Mouse (Mus musculus): ENCODE data around the gene Plgrkt. TPM values are rescaled to one million over a fixed set of nuclear protein-coding genes. Genes with fewer than 3 reads are reported as not detected.

The Plgrkt gene
- total and polyA plus RNA-seq, 2 experiments from 2014 or later: 53.5 to 55.6 TPM

DNA sequence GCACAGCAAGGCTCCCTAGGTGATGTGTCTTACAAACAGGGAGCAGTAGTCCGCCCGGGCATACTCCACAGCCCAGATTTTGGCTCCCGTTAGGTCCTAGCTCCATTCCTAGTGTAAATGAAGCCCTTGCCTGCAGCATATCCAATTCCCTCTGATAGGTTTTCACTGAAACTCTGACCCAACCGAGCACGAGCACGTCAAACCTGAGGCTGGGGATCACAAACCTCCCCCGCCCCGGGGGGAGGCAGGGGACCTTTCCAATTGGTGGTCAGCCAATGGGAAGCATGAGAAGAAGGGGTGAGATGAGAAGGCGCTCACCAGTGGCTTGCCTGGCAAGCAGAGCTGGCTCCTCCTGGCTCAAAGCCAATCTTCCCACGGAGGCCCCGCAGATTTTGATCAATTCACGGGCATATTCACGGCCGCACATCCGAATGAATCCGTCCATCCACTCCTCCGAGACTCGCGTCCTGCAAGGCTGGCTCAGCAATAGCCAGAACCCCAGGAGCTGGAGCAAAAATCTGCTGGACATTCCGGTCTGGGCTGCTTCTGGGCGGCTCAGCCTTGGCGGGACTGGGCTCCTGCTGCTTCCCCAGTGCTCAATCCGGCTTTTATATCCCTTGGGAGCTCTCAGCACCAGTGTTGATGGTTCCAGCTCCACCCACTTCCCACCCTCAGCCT is 33.0 kb downstream of the Plgrkt start, which contains the start of gene Rln1:
TSS of gene Rln1 (minus strand) at position 603 of the 678 bp plus-strand sequence.
- H3K4me3 ChIP-seq (ENCODE audit: low read depth, low read length): peak within 1 kb of the TSS; percentile 56
- H3K4me2 ChIP-seq (ENCODE audit: low read depth, low read length): peak within 1 kb of the TSS; percentile 86
- peak; percentile 79; the same call in 1 of the 2 replicates for ATAC-seq (ENCODE audit: insufficient read depth, low read depth)
- H3K9ac ChIP-seq (replicated peaks; ENCODE audit: low read depth, low read length): peak within 1 kb of the TSS; percentile 60
- H3K4me1 ChIP-seq (ENCODE audit: control insufficient read depth, insufficient read depth): 0 out of 2 replicates have a peak, but pooled peaks cover 6% of the 10 kb centered on the region
- DNase-seq (ENCODE audit: low spot score): peak; percentile 30
- H3K9me3 ChIP-seq (replicated peaks; ENCODE audit: control insufficient read depth, low read length): no peaks in the 10 kb centered on the region
- 4% methylated on average over 23 of the region's 23 CpGs for WGBS
- no peaks in the 10 kb centered on the region for H3K27me3 ChIP-seq (ENCODE audit: control insufficient read depth, insufficient read depth, low read length)
- no peak within 1 kb of the TSS for H3K27ac ChIP-seq (ENCODE audit: low read depth)
- H3K36me3 ChIP-seq (replicated peaks; ENCODE audit: control insufficient read depth, insufficient read depth, low read length): no peaks in the 10 kb centered on the region
- TF ChIP-seq EP300 (IDR thresholded peaks at IDR 0.05; ENCODE audit: low read depth): no peak
- no peak for TF ChIP-seq CTCF (IDR thresholded peaks at IDR 0.05; ENCODE audit: low read depth)

DNA sequence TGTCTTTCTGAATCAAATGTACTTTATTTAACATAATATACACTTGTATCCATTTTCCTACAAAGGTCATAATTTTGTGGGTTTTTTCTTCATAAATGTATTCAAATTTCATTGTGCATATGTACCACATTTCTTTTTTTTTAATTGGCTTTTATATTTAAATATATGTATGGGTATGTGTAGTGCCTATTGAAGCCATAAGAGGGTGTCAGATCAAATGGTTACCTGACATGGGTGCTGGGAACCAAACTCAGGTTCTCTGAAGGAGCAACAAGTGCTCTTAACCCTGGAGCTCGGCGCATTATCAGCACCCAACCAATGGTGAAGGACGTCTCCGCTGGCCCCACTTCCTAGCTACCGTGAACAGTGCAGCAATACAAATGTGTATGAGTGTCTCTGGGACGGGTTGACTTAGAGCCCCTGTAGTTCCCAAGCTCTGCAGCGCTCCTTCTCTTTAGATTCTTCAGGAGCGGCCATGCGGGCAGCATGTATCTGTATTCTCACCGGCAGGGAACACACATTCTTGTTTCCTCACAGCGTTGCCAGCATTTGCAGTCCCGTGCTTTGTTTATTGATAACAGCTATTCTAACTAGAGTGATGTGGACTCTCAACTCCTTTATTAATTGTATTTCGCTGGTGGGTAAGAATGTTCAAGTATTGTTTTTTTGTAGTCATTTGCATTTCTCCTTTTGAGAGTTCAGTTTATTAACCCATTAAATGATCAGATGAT is 40.2 kb downstream of the Plgrkt start:
- Histone ChIP-seq H3K4me3 (ENCODE audit: low read depth, low read length) (no peak overlapping the region), H3K4me2 (ENCODE audit: low read depth, low read length) (no peak overlapping the region), H3K27me3 (ENCODE audit: control insufficient read depth, insufficient read depth, low read length) (0 out of 2 replicates have a peak, but pooled peaks cover 6% of the 10 kb centered on the region), H3K9me3 (replicated peaks; ENCODE audit: control insufficient read depth, low read length) (no peaks in the 10 kb centered on the region), H3K4me1 (ENCODE audit: control insufficient read depth, insufficient read depth) (no peaks in the 10 kb centered on the region), H3K9ac (replicated peaks; ENCODE audit: low read depth, low read length) (no peak overlapping the region), H3K27ac (ENCODE audit: low read depth) (no peak overlapping the region), H3K36me3 (replicated peaks; ENCODE audit: control insufficient read depth, insufficient read depth, low read length) (no peaks in the 10 kb centered on the region)
- TF ChIP-seq EP300 (IDR thresholded peaks at IDR 0.05; ENCODE audit: low read depth) (no peak), CTCF (IDR thresholded peaks at IDR 0.05; ENCODE audit: low read depth) (no peak)
- ATAC-seq (ENCODE audit: insufficient read depth, low read depth) (no peak), DNase-seq (ENCODE audit: low spot score) (no peak)
- WGBS: 72% methylated on average over 13 of the region's 13 CpGs

DNA sequence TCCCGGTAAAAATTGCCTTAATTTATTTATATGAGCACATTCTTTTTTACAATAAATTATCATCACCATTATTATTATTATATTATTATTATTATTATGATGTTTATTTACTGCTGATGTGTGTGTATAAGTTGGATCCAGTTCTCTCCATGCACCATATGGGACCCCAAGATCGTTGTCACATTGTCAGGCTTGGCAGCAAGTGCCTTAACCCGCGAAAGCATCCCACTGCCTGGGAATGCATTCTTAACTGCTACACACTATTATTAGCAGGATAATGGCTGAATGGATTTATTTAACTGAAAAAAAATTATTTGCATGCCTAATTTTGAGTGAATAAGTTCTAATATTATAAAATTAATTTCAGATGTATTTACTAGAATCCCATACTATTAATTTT is 40.8 kb downstream of the Plgrkt start:
- Histone ChIP-seq H3K4me1 (ENCODE audit: control insufficient read depth, insufficient read depth) (no peaks in the 10 kb centered on the region), H3K4me3 (ENCODE audit: low read depth, low read length) (no peak overlapping the region), H3K27ac (ENCODE audit: low read depth) (no peak overlapping the region), H3K4me2 (ENCODE audit: low read depth, low read length) (no peak overlapping the region), H3K9me3 (replicated peaks; ENCODE audit: control insufficient read depth, low read length) (no peaks in the 10 kb centered on the region), H3K9ac (replicated peaks; ENCODE audit: low read depth, low read length) (no peak overlapping the region), H3K27me3 (ENCODE audit: control insufficient read depth, insufficient read depth, low read length) (0 out of 2 replicates have a peak, but pooled peaks cover 6% of the 10 kb centered on the region), H3K36me3 (replicated peaks; ENCODE audit: control insufficient read depth, insufficient read depth, low read length) (no peaks in the 10 kb centered on the region)
- WGBS: 78% methylated on average over 4 of the region's 4 CpGs
- TF ChIP-seq CTCF (IDR thresholded peaks at IDR 0.05; ENCODE audit: low read depth) (no peak), EP300 (IDR thresholded peaks at IDR 0.05; ENCODE audit: low read depth) (no peak)
- no peak for DNase-seq (ENCODE audit: low spot score)
- no peak for ATAC-seq (ENCODE audit: insufficient read depth, low read depth)

DNA sequence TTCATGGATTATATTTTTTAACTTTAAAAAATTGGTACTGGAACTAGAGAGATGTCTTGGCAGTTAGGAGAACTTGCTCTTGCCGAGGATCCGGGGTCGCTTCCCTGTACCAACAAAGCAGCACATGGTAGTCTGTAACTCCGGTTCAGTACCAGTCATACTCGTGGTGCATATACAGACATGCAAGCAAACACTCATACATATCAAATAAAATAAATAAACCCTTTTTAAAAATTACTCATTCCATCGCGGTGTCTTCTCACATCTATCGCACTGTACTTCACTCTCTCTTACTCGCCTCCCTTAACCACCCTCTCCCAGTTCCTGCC is 41.4 kb downstream of the Plgrkt start:
- H3K36me3 ChIP-seq (replicated peaks; ENCODE audit: control insufficient read depth, insufficient read depth, low read length): no peaks in the 10 kb centered on the region
- H3K27me3 ChIP-seq (ENCODE audit: control insufficient read depth, insufficient read depth, low read length): 0 out of 2 replicates have a peak, but pooled peaks cover 6% of the 10 kb centered on the region
- 65% methylated on average over 9 of the region's 9 CpGs for WGBS
- no peaks in the 10 kb centered on the region for H3K4me1 ChIP-seq (ENCODE audit: control insufficient read depth, insufficient read depth)
- peak overlapping the region; percentile 37; the same call in 1 of the 2 replicates for H3K4me3 ChIP-seq (ENCODE audit: low read depth, low read length)
- peak overlapping the region; percentile 70 for H3K4me2 ChIP-seq (ENCODE audit: low read depth, low read length)
- TF ChIP-seq EP300 (IDR thresholded peaks at IDR 0.05; ENCODE audit: low read depth): no peak
- H3K9me3 ChIP-seq (replicated peaks; ENCODE audit: control insufficient read depth, low read length): no peaks in the 10 kb centered on the region
- ATAC-seq (ENCODE audit: insufficient read depth, low read depth) (no peak), DNase-seq (ENCODE audit: low spot score) (no peak)
- no peak overlapping the region for H3K9ac ChIP-seq (replicated peaks; ENCODE audit: low read depth, low read length)
- H3K27ac ChIP-seq (ENCODE audit: low read depth): no peak overlapping the region

DNA sequence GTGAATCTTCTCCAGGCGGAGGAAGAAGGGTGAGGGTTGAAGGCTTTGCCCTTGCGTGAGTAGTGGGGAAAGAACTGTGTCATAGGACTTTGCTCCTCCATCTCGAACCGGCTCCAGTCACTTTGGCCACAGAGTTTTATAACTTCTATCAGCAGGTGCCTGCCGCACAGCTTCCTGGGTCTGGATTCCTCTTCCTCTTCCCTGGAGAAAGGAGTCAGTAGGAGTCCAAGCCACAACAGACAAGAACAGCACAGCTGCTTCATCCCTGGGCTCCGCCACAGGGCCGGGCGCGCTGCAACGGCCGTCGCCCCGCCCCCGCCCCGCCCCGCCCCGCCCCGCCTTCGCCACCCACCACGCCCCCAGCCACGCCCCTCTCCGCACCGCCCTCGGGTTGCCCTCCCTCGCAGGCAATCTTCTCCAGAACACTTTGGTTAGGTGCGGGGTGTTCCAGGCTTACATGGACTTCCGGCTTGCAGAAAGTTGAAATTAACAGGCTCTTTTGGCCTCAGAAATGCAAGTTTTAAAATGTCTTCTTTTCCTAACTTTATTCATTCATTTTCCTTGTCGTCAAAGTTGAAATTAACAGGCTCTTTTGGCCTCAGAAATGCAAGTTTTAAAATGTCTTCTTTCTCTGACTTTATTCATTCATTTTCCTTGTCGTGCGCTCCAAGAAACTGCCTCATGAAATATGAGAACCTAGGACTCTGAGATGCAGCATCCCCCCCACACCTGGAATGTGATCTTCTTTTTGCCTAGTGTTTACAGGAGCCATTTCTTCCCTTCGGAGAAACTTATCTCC is 41.9 kb downstream of the Plgrkt start, which contains the start of gene Insl6:
TSS of gene Insl6 (minus strand) at position 304 of the 799 bp plus-strand sequence.
- no peak within 1 kb of the TSS for H3K27ac ChIP-seq (ENCODE audit: low read depth)
- H3K4me1 ChIP-seq (ENCODE audit: control insufficient read depth, insufficient read depth): no peaks in the 10 kb centered on the region
- no peak for TF ChIP-seq EP300 (IDR thresholded peaks at IDR 0.05; ENCODE audit: low read depth)
- no peak for TF ChIP-seq CTCF (IDR thresholded peaks at IDR 0.05; ENCODE audit: low read depth)
- 0 out of 2 replicates have a peak within 1 kb of the TSS, but pooled peaks have one; percentile 17 for H3K9ac ChIP-seq (replicated peaks; ENCODE audit: low read depth, low read length)
- 0 out of 2 replicates have a peak, but pooled peaks cover 6% of the 10 kb centered on the region for H3K27me3 ChIP-seq (ENCODE audit: control insufficient read depth, insufficient read depth, low read length)
- DNase-seq (ENCODE audit: low spot score): peak; percentile 66
- peak; percentile 98 for ATAC-seq (ENCODE audit: insufficient read depth, low read depth)
- H3K4me2 ChIP-seq (ENCODE audit: low read depth, low read length): peak within 1 kb of the TSS; percentile 70
- H3K4me3 ChIP-seq (ENCODE audit: low read depth, low read length): peak within 1 kb of the TSS; percentile 37
- no peaks in the 10 kb centered on the region for H3K36me3 ChIP-seq (replicated peaks; ENCODE audit: control insufficient read depth, insufficient read depth, low read length)
- no peaks in the 10 kb centered on the region for H3K9me3 ChIP-seq (replicated peaks; ENCODE audit: control insufficient read depth, low read length)
- WGBS: 5% methylated on average over 31 of the region's 31 CpGs

Data from heart, postnatal 0 days (tissue).